Mouse (Mus musculus): ENCODE results near the gene Aim2.

GRCm38 (mm10) chr1:173329743-173330142, 20.9 kb upstream of the Aim2 start:
- TF ChIP-seq CTCF (conservative IDR thresholded peaks at IDR 0.05; ENCODE audit: insufficient read depth, insufficient read length, low read depth, low read length), result no peak
- no peak for TF ChIP-seq POLR2A (IDR thresholded peaks at IDR 0.05; ENCODE audit: low read depth, low read length)
